Mouse (Mus musculus): Measurements from ENCODE around the gene Nrip3. TPM values are rescaled to one million over a fixed set of nuclear protein-coding genes. Genes with fewer than 3 reads are reported as not detected.

Nrip3 gene
- polyA plus RNA-seq (2015; fragmentation: Nextera tagmentation; extraction: Ambion mirVana): 10.9 and 12.8 TPM in 2 replicates

DNA sequence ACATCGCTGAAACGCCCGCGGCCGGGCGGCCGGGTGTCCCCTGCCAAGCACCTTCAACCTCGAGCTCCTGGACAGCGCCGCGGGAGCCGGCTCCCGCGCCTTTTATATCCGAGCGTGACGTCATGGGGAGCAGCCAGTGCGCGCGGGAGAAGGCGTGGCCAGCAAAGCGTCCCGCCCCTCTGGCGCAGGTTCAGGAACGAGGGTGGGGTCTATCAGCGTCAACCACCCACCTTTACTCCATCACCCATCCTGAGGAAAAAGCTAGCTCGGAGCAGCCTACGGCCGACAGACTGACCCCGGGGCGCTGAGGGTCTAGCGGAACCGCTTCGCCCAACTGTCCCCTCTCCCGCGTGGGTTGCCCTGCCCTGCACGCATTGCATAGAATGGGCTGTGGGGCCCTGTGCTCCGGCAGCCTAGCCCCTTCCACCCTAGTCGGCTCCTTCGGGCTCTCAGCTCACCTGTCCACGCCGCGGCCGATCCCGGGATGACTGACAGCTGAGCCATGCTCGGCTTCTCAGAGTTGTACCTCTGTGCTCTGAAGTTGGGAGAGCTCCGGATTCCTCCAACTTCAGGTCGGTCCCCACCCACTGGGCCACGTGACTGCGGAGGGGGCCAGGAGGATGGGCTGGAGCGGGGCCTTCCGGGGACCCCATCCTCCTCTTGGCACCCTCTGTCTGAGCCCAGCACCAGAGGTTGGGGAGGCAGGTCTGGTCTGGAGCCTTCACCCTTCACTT is at the start of gene Nrip3:
Gene Nrip3 (minus strand): TSS at position 556 of the 734 bp plus-strand sequence.
- peak within 1 kb of the TSS; percentile 84 for H3K4me2 ChIP-seq (ENCODE audit: low read length)
- H3K9ac ChIP-seq (ENCODE audit: low read depth, low read length): peak within 1 kb of the TSS; percentile 64
- WGBS: 1% methylated on average over 52 of the region's 52 CpGs
- H3K4me3 ChIP-seq (ENCODE audit: low read depth, low read length): peak within 1 kb of the TSS; percentile 72
- H3K27me3 ChIP-seq (ENCODE audit: control insufficient read depth, insufficient read depth, low read depth, low read length): peaks cover 11% of the 10 kb centered on the region
- 0 out of 2 replicates have a peak, but pooled peaks cover 4% of the 10 kb centered on the region for H3K4me1 ChIP-seq (ENCODE audit: control insufficient read depth, insufficient read depth, low read length)
- no peaks in the 10 kb centered on the region for H3K9me3 ChIP-seq (replicated peaks; ENCODE audit: control insufficient read depth, low read length, poor library complexity, severe bottlenecking)
- H3K27ac ChIP-seq (ENCODE audit: low read length): no peak within 1 kb of the TSS
- ATAC-seq: peak; percentile 92
- no peaks in the 10 kb centered on the region for H3K36me3 ChIP-seq (ENCODE audit: control insufficient read depth, insufficient read depth, low read length)

DNA sequence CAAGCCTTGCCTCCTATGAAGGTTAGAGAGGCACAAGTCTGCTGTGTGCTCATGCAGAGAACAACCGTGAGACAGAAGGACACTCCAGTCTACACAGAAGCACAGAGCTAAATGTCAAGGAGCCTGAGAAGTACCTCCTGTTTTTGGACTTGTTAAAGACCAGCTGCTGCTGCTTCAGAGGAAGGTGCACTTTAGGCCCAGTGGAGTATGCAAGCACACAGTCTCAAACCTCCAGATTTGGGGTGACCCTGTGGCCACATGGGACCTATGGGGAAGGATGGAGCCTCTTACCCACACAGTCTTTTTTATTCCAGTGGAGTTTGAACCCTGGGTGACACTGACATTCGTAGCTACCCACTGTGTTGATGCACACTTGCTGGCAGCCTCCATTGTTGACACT is 49.6 kb upstream of the Nrip3 start:
- WGBS: 81% methylated on average over 2 of the region's 2 CpGs
- no peak for ATAC-seq
- no peak overlapping the region for H3K4me3 ChIP-seq (ENCODE audit: low read depth, low read length)

DNA sequence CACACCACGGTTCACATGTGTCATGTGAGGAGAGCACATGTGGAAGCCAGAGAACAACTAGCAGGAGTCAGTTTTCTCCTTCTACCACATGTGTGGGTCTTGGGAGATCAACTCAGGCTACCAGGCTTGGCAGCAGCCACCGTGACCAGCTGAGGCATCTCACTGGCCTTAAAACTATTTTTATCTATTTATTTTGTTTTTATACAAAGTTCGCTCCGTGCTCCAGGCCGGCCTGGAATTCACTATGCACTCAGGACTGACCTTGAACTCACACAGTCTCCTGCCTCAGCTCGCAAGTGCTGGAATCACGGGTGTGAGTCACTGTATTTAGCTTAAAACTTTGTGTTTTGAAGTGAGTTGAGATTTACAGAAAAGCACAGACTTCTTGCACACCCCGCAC is 45.1 kb upstream of the Nrip3 start:
- H3K27me3 ChIP-seq (ENCODE audit: control insufficient read depth, insufficient read depth, low read depth, low read length): no peaks in the 10 kb centered on the region
- 95% methylated on average over 8 of the region's 8 CpGs for WGBS
- no peak overlapping the region for H3K4me2 ChIP-seq (ENCODE audit: low read length)
- no peaks in the 10 kb centered on the region for H3K36me3 ChIP-seq (ENCODE audit: control insufficient read depth, insufficient read depth, low read length)
- H3K4me1 ChIP-seq (ENCODE audit: control insufficient read depth, insufficient read depth, low read length): no peaks in the 10 kb centered on the region
- H3K27ac ChIP-seq (ENCODE audit: low read length): no peak overlapping the region
- no peak for ATAC-seq
- H3K9me3 ChIP-seq (replicated peaks; ENCODE audit: control insufficient read depth, low read length, poor library complexity, severe bottlenecking): no peaks in the 10 kb centered on the region
- H3K4me3 ChIP-seq (ENCODE audit: low read depth, low read length): no peak overlapping the region
- H3K9ac ChIP-seq (ENCODE audit: low read depth, low read length): no peak overlapping the region

More for the DNA sequence above, 49.6 kb upstream of the Nrip3 start:
- Histone ChIP-seq H3K27ac (ENCODE audit: low read length) (no peak overlapping the region), H3K9ac (ENCODE audit: low read depth, low read length) (no peak overlapping the region), H3K36me3 (ENCODE audit: control insufficient read depth, insufficient read depth, low read length) (no peaks in the 10 kb centered on the region), H3K4me2 (ENCODE audit: low read length) (no peak overlapping the region), H3K27me3 (ENCODE audit: control insufficient read depth, insufficient read depth, low read depth, low read length) (no peaks in the 10 kb centered on the region), H3K9me3 (replicated peaks; ENCODE audit: control insufficient read depth, low read length, poor library complexity, severe bottlenecking) (no peaks in the 10 kb centered on the region), H3K4me1 (ENCODE audit: control insufficient read depth, insufficient read depth, low read length) (no peaks in the 10 kb centered on the region)

DNA sequence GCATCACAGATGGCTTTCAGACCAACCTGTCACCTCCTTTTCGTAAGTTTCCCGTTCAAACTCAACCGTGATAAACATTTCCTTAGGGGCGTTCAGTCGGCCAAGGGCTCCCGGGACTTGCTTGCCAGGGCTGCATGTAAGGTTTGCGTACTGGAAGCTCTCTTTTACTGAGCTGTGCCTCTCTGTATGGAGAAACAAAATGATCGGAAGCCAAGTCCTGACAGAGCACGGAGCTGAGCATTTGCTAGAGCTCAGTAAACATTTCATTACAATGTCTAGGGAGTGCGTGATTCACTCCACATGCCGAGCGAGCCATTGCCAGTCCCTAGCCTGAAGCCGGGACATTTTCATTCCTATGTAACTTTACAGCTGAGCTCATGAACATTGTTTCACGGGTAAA is 43.5 kb upstream of the Nrip3 start:
- no peak overlapping the region for H3K4me2 ChIP-seq (ENCODE audit: low read length)
- H3K4me1 ChIP-seq (ENCODE audit: control insufficient read depth, insufficient read depth, low read length): no peaks in the 10 kb centered on the region
- H3K9ac ChIP-seq (ENCODE audit: low read depth, low read length): no peak overlapping the region
- no peaks in the 10 kb centered on the region for H3K27me3 ChIP-seq (ENCODE audit: control insufficient read depth, insufficient read depth, low read depth, low read length)
- H3K27ac ChIP-seq (ENCODE audit: low read length): no peak overlapping the region
- 85% methylated on average over 14 of the region's 14 CpGs for WGBS
- no peaks in the 10 kb centered on the region for H3K36me3 ChIP-seq (ENCODE audit: control insufficient read depth, insufficient read depth, low read length)
- no peak overlapping the region for H3K4me3 ChIP-seq (ENCODE audit: low read depth, low read length)
- ATAC-seq: no peak
- H3K9me3 ChIP-seq (replicated peaks; ENCODE audit: control insufficient read depth, low read length, poor library complexity, severe bottlenecking): no peaks in the 10 kb centered on the region

DNA sequence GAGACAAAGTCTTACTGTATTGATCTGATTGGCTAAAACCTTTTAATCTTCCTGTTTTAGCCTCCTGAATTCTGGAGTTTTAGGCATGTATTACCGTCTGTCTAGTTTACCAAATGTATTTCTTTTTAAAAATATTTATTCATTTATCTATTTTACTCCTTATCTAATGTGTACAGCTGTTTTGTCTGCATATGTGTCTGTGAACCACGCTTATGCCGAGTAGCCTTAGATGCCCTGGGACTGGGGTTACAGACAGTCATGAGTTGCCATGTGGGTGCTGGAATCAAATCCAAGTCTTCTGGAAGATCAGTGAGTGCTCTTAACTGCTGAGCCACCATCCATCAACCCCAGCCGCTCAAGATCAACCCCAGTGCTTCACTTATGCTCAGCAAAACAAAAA is 36.8 kb upstream of the Nrip3 start:
- H3K36me3 ChIP-seq (ENCODE audit: control insufficient read depth, insufficient read depth, low read length): no peaks in the 10 kb centered on the region
- ATAC-seq: no peak
- no peaks in the 10 kb centered on the region for H3K27me3 ChIP-seq (ENCODE audit: control insufficient read depth, insufficient read depth, low read depth, low read length)
- H3K9ac ChIP-seq (ENCODE audit: low read depth, low read length): no peak overlapping the region
- 90% methylated on average over 4 of the region's 4 CpGs for WGBS
- no peak overlapping the region for H3K27ac ChIP-seq (ENCODE audit: low read length)
- no peak overlapping the region for H3K4me2 ChIP-seq (ENCODE audit: low read length)
- H3K4me1 ChIP-seq (ENCODE audit: control insufficient read depth, insufficient read depth, low read length): no peaks in the 10 kb centered on the region
- H3K9me3 ChIP-seq (replicated peaks; ENCODE audit: control insufficient read depth, low read length, poor library complexity, severe bottlenecking): no peaks in the 10 kb centered on the region
- no peak overlapping the region for H3K4me3 ChIP-seq (ENCODE audit: low read depth, low read length)

DNA sequence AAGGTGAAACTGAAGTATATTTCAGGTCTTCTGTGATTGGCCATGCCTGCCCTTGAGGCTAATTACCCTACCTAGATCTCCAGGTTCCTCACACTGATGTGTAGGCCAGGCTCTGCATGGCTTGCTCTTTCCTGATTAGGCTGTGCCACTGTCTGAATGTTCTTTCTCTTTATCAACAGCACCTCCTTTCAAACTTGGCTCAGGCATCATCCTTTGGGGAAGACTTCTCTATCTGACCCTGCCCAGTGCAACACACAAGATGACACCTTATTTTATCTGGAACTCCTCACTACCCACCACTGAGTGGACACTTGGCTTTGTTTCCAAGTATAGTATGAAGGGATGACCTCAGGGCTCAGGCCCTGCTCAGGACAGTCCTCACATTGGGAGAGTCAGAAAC is 36.1 kb upstream of the Nrip3 start:
- Histone ChIP-seq H3K4me2 (ENCODE audit: low read length) (no peak overlapping the region), H3K36me3 (ENCODE audit: control insufficient read depth, insufficient read depth, low read length) (no peaks in the 10 kb centered on the region), H3K9ac (ENCODE audit: low read depth, low read length) (no peak overlapping the region), H3K4me1 (ENCODE audit: control insufficient read depth, insufficient read depth, low read length) (no peaks in the 10 kb centered on the region), H3K4me3 (ENCODE audit: low read depth, low read length) (no peak overlapping the region), H3K27ac (ENCODE audit: low read length) (no peak overlapping the region), H3K27me3 (ENCODE audit: control insufficient read depth, insufficient read depth, low read depth, low read length) (no peaks in the 10 kb centered on the region), H3K9me3 (replicated peaks; ENCODE audit: control insufficient read depth, low read length, poor library complexity, severe bottlenecking) (no peaks in the 10 kb centered on the region)
- ATAC-seq: no peak

DNA sequence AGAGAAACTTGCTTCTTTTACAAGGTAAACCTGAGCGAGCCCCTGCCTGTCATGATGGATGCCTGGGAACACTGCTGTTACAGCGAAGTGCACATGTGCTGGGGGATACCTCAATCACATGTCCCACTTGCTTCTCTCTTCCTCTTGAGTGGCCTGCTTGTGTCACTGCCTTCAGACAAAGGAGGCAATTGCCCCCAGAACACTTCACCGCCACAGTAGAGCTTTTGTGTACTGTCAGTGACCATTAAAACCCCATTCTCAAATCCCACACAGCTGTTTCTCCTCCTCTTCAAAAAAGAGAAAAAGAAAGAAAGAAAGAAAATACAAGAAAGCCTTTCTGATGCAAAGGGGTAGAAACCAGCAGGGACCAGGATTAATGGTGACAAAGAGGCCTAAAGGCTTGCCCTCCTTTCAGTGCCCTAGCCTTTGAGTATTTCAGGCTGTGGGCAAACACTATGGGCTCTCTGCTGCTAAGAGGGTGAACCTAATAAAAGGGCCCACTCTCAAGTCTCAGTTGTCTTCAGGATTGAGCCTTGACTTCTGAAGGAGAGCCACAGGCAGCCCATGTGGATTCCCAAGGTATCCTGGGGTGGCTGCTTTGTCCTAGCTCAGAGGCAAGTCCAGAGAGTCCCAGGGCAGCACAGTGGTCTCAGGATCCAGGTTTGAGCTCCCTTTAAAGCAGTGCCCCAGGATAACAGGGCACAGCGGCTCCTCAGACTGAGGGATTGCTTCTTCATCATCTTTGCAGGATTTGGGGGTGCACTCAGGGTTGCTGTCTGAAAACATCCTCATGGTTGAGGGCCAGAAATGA is 31.7 kb upstream of the Nrip3 start:
- no peak for ATAC-seq
- no peak overlapping the region for H3K27ac ChIP-seq (ENCODE audit: low read length)

DNA sequence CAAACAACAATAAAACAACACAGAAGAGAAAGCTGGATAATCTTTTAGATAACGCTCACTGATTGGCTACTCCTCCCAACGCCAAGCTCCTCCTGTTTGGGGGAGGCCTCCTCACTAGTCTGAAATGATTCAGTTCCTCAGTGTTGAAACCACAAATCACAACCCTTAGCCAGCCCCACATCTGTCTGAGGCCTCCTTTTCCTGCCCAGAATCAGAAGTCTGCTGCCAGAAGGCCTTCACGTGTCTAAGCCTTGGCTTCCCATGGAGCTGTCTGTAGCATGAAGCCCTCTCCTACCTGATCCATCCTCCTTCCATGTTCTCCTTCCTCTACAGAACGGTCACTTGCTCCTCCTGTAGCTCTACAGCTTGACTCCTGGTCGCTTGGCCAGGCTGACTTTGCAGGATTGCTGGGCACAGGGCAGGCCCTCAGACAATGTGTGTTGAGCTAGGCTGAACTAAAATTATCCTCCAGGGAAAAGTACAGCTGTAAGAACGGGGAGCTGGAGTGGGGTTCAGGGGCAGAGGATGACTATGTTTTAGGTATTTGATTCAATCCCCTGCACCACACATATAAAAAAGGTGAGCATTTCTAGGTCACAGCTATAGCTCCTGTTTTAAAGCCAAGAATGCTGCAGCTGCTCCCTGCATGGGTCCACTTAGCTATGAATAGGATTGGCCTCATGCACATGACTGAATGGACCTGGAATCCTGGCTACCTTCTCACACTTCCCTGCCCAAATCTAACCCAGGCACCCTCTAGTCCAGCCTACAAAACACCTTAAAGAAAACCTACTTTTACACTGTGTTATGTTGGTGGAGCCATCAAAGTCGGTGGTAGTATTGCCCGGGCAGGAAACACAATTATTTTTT is 26.0 kb upstream of the Nrip3 start:
- Histone ChIP-seq H3K9ac (ENCODE audit: low read depth, low read length) (no peak overlapping the region), H3K36me3 (ENCODE audit: control insufficient read depth, insufficient read depth, low read length) (no peaks in the 10 kb centered on the region), H3K9me3 (replicated peaks; ENCODE audit: control insufficient read depth, low read length, poor library complexity, severe bottlenecking) (no peaks in the 10 kb centered on the region), H3K4me1 (ENCODE audit: control insufficient read depth, insufficient read depth, low read length) (no peaks in the 10 kb centered on the region), H3K4me3 (ENCODE audit: low read depth, low read length) (no peak overlapping the region), H3K27ac (ENCODE audit: low read length) (no peak overlapping the region), H3K4me2 (ENCODE audit: low read length) (no peak overlapping the region), H3K27me3 (ENCODE audit: control insufficient read depth, insufficient read depth, low read depth, low read length) (no peaks in the 10 kb centered on the region)
- ATAC-seq: no peak
- 83% methylated on average over 8 of the region's 8 CpGs for WGBS

More for the DNA sequence above, 31.7 kb upstream of the Nrip3 start:
- Histone ChIP-seq H3K27me3 (ENCODE audit: control insufficient read depth, insufficient read depth, low read depth, low read length) (no peaks in the 10 kb centered on the region), H3K4me2 (ENCODE audit: low read length) (no peak overlapping the region), H3K9me3 (replicated peaks; ENCODE audit: control insufficient read depth, low read length, poor library complexity, severe bottlenecking) (no peaks in the 10 kb centered on the region), H3K36me3 (ENCODE audit: control insufficient read depth, insufficient read depth, low read length) (no peaks in the 10 kb centered on the region), H3K4me3 (ENCODE audit: low read depth, low read length) (no peak overlapping the region), H3K4me1 (ENCODE audit: control insufficient read depth, insufficient read depth, low read length) (no peaks in the 10 kb centered on the region), H3K9ac (ENCODE audit: low read depth, low read length) (no peak overlapping the region)
- WGBS: 13% methylated on average over 4 of the region's 4 CpGs

All from midbrain, embryonic 16.5 days (tissue).